Mouse (Mus musculus): Measurements from ENCODE around the gene Cdc40.
"Not testable (repeated sequence)": the region's sequence is repeated elsewhere in the genome, so short reads cannot be mapped to it uniquely, and the experiment has no call there.

The Cdc40 gene

DNA sequence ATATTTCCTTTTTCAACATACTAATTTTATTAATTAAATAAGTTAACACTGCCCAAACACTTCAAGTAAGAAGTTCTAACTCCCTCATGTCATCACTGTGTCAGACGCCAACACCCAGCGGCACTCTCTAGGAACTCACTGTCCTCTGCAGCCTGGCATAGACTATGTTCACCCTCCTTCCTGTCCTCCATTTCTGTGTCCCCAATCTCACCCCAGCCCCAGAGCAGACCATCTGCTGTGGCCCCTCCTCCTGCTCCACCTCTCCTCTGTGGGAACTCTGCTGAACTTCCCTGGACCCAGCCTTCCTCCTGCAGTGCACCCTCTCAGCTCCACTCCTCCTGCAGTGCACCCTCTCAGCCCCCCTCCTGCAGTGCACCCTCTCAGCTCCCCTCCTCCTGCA is 15.0 kb downstream of the Cdc40 start:
- DNase-seq (ENCODE audit: low spot score): no peak

DNA sequence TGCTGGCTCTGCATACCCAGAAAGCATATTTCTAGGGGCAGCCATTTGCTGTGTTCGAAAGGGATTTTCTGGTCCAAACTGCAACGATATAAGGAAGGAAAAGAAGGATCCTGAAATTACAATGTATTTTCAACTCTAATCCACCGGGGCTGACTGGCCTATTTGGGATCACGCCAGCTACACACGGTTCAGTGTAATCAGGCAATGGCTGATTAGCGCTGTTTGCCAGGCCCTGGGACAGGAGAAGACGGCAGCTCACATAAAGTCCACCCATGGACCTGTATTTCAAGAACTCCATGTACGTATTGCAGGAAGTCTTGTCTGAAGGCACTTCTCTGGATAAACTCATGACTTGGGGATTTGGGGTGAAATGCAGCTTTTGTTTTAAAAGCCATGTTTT is 25.5 kb downstream of the Cdc40 start:
- DNase-seq (ENCODE audit: low spot score): no peak

DNA sequence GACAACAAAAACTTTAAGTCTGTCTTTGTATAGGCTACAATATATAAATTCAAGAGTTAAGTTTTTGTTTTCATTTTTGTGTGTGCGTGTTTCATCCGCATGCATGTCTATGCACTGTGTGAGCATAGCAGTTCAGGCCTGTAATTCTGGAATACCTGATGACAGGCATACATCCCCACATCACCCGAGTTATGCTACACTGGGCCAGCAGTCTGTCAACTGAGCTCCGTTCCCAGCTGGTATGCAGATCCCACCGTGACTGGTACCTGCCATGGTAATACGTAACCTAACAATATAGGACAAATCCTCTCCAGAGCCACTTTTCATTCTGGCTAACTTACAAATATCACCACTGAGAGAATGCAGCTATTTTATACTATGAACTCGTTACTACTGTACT is 26.4 kb downstream of the Cdc40 start:
- DNase-seq (ENCODE audit: low spot score): no peak

DNA sequence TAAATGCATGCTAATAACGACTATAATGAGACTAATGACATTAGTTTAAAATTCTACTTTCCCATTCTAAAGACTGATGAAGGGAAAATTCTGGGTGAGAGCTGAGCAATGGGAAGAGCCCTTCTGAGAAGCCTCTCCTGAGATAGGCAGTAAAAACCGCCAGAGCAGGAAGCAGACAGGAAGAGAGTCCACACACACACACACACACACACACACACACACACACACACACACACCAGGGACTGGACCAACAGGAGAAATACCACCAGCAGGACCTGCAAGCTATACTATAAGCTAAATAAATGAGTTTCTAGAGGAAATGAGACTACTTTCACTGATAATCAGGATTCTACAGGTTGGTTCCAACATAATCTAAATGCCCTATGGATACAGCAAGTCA is 27.5 kb downstream of the Cdc40 start:
- no peak for DNase-seq (ENCODE audit: low spot score)

DNA sequence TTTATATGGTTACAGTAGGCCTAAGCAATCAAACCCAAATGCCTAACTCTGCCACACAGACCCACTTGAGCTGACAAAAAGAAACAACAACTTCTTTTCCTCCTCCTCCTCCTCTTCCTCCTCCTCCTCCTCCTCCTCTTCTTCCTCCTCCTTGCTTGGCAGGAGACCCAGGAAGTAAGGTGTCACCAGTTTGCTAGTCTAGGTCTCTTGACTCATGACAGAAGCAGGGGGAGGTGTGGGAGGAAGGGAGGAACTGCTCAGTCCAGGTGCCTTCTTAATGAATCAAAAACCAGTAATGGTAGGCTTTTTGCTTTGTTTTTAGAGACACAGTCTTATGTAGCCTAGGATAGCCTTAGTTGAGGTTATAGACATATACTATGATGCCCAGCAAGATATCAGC is 32.0 kb downstream of the Cdc40 start:
- no peak for DNase-seq (ENCODE audit: low spot score)

DNA sequence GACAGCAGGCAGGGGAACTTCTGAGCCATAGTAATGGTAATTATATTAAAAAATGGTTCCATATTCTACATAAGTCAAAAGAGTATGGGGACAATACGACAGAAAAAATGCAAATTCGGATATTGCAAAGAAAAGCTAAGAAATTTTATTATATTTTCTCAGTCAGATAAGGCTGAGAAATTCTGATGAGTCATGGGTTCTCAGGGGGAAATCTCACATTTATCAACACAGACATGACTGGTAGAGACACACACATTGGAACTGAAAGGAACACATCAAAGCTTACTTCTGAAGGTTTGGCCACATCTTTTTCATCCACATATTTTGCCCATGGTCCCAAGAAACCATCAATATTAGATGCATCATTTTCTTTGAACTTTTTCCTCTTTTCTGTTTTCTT is 32.5 kb downstream of the Cdc40 start:
- no peak for DNase-seq (ENCODE audit: low spot score)

DNA sequence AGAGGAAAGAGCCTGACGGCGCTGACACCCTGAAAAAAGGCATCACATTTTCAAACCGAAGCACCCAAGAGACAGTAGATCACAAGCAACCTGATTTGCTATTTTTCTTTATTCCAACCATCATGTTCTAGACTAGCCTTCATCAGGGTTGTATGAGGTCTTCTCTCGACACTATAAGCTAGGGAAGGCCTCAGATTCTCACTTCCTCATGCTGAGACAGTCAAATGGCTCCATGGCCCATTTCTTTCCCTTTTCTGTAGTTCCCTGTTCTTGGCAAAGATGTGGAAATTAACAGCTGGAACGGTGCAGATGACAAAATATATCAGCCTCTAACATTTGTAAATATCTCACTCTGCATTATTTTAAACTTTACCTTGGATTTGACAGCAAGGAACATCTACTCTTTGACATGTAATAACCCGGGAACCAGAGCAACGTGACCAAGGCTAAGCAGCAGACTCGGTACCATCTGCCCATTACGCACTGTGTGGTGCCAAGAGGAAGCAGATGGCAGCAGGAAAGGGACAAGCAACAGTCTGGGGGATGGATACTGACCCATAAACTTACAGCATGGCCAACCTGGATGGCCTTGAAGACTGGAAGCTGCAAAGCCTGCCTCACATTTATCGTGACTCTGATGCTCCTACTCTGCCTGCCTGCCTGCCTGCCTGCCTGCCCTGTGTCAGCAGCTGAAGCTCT is 35.8 kb downstream of the Cdc40 start:
- no peak for DNase-seq (ENCODE audit: low spot score)

DNA sequence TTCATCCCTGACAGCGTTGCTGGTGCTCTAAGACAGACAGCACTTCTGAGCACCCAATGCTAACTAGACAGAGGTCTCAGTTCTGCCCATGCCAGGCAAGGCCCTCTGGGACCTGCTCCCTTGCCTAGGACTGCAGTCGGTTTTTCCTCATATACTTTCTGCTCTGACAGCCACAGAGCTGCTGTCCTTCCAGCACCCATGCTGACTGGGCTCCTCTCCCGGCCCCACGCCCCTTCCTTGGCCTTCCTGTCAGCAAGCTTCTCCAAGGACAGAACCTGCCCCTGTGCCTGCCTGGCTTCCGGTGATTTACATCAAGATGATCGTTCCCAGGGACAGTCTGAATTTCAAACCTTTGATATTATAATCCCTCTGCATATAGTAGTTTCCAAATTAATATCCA is 37.5 kb downstream of the Cdc40 start:
- DNase-seq (ENCODE audit: low spot score): no peak

DNA sequence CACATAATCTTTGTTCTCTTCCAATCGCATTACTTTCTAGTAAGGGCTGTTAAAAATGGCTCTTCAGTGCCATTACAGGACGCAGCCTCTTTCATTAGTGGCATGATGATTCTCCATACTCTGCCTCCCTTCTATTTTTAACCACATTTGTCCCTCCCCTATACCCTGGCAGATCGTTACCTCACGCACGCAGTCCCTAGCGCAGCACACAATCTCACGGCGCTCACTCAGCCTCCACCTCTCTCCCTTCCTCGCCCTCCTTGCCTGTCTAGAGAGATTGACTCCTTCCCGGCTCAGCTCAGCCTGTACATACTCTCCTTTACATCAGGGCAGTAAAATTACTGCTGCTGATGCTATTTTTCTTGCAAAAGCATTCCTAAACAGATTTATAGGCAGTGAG is 38.6 kb downstream of the Cdc40 start:
- no peak for DNase-seq (ENCODE audit: low spot score)

DNA sequence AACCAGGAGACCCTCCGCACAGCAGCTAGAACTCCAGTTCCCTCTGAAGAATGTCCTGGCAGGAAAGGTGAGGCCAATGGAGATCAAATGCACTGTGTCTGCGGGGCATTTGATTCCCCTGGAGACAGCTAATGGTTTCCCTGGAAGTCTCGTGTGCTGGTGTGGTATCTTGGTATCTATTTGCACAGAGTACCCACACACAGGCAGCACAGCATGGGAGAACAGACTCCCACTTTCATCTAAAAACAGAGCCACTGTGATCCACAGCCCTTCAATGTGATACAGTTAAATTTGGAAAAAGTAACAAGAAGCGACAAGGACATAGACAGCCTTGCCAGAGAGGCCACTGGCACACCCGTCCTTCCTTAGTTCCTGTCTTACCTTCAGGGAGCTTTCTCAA is 39.3 kb downstream of the Cdc40 start:
- DNase-seq (ENCODE audit: low spot score): no peak

DNA sequence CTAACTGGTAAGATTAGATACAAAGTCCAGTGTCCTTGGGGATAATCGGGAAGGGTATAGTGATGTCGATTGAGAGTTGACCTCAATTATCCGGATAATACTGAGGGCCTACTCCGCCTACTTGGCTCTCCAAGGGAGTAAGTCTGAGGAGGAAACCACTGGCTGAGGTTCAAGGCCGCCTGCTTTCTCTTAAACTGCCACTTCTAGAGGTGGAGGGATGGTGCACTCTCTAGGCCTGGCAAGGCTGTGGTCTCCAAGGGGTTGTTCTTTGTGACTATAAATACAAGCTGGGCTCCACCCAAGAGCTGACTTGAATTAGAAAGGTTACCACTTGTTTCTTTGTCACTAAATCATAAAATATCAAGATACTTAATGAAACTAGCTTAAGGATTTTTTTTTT is 43.0 kb downstream of the Cdc40 start:
- peak; percentile 18 for DNase-seq (ENCODE audit: low spot score)

DNA sequence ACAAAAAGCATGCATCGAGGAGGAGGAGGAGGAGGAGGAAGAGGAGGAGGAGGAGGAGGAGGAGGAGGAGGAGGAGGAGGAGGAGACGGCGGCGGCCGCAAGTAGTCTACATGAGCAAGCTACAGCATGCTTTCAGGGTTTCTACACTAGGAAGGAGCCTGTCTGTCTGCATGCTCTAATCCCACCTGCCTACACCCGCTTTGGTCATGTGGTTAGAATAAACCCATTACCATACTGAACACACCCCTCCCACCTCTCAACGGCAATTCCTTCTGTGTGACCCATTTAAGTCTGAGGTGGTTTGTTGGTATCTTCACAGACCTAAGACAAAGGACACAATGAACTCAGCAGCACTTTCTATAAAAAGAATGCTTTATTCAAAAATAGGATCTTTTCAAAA is 51.8 kb downstream of the Cdc40 start:
- no peak for DNase-seq (ENCODE audit: low spot score)

DNA sequence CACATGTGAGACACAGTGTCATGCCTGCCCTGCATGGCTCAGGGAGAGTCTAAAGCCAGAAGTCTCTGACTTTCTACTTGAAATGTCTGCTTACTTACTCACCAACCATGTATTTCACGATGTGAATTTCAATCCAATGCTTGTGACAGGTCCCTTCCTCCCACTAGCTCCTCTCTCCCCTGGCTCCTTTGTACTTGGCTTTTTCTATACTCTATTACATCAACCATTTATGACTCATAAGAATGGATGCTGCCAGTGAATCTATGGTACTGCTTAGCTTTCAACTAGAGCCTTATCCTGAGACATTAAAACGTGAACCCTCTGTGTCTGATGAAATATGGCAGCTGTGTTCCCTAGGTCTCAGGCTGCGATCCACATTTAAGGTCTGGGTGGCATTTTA is 52.8 kb downstream of the Cdc40 start:
- DNase-seq (ENCODE audit: low spot score): no peak

DNA sequence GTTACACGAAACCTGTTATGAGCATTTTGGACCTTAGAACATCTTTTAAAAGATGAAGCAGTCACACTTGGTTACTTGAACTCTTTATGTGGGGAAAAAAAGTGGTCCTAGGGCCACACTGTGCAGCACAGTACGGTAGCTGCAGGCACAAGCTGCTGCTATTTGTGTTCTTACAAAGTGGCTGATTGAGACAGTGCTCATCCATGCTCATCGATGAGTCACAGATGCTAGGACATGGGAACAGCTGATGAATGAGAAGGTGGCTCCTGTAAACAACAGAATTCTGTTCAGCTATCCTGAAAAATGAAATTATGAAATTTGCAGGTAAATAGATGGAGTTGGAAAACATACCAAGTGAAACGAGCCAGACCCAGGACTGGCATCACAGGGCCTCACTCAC is 55.4 kb downstream of the Cdc40 start:
- no peak for DNase-seq (ENCODE audit: low spot score)

DNA sequence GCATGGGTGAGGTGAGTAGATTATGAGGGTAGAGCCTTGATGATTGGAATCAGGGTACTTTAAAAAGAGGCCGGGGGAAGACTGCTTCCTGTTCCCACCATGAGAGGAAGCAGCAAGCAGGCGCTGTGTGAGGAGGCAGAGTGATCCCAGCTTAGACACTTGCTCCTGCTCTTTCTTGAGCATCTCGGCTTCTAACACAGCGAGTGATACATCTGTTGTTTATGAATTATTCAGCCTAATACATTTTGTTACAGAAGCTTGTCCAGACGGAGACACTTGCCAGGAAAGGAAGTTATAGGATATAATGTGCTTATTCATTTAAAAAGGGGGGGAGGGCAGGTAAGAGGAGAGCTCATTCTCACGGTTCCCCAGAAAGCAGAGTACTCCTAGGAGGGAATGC is 57.2 kb downstream of the Cdc40 start:
- DNase-seq (ENCODE audit: low spot score): no peak

DNA sequence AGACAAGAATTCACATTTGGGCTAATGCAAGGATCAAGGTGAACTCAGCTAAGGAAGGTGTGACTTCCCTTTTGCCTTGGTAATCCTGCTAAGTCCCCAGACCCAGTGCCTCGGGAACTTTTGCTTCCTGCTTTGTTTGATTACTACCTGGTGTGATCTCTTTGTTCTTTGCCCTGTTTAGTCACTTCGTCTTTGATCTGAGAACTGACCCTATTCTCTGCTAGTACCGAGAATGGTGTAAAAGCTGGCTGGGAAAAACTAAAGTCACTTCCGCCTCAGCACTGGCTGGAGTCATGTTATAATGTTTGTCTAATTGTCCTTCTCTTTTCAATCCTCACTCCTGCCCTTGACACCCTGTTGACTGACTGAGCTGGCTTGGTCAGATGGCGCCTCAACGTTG is 66.6 kb downstream of the Cdc40 start:
- no peak for DNase-seq (ENCODE audit: low spot score)

DNA sequence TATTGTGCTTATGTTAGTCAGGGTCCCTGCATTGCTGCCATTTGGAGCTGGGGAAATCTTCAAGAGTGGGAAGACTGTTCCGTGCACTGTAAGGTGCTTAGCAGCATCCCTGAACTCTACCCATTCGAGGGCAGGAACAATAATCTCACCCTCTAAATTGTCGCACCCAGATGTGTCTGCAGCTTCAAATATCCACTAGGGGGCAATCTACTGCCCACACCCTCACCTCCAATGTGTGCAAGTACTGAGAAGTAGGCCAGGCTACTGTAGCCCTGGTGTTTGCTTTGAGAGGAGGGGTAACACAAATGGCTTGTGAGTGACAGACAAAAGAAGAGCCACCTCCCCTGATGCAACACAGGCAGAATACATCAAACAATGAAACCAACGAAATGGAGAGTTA is 69.5 kb downstream of the Cdc40 start:
- DNase-seq (ENCODE audit: low spot score): no peak

DNA sequence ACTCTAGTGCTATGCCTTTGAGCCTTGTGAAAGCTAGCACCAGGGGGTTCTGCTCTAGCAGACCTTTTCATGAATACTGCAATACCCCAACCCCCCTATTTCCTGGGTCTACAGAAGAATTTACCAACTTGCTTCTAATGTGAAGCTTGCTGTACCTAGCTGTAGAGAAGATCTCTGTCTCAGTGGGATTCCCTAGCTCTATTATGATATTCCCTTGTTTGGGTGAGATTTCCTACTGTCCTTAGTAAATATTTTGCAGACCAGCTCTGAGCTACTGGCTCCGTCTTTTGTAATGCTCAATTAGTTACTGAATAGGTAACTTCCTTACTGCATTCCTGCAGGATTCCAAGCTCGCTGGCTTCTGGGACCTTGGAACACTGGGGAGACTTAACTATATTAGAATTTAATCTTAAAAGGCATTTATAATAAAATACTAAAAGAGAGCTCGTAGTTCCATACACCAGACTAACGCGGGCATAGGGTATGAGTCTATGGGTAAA is 73.7 kb downstream of the Cdc40 start:
- not testable (repeated sequence) for DNase-seq (ENCODE audit: low spot score)

DNA sequence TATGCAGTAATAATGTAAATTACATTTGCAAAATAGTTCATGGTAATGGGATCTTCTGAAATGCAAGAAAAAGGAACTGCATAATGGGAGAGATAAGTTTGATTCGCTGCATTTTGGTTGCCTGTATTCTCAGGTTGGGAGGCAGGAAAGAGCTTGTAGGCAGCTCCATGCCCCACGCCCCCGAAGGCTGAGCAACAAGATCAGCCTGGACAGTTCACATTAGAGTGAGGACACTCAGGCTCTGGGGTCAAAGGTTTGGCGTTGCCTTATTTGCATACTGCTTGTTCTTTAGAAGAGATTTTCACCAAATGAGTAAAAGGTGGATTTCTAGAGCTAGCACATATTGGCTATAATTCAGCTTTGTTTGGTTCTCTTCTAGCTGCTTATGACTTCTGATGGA is 76.9 kb downstream of the Cdc40 start:
- DNase-seq (ENCODE audit: low spot score): no peak

DNA sequence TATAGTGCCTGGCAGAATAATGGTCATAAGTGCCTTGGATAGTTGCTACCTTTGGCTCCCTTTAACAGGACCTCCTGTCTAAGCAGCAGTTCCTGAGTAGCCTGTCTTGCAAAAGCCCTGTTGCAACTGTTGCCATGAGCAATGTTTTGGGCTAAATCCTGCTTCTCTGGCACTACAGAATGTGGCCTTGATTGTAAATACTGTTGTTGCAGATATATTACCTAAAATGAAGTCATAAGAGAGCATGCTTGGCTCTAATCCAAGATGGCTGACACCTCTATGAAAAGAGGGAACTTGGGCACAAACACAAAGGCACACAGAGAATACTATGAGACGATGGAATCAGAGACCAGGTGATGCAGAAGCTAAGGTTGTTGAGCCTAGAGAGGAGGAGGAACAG is 77.9 kb downstream of the Cdc40 start:
- no peak for DNase-seq (ENCODE audit: low spot score)

DNA sequence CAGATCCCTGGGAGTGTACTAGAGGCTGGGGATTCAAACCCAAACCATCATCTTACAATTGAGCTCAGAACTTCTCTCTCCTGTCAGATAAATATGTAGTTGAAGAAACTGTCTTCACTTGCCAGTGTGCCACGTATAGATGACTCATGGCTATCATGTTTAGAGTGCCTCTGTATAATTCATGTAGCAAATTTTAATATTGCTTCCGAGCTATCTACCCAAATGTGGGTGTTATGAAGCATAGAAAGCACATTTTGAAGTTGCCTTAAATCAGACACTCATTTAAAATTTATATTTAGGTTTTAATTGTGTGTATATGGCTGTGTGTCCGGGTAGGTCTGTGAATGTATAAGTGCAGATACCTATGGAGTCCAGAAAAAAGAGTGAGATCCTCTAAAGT is 91.0 kb downstream of the Cdc40 start:
- no peak for DNase-seq (ENCODE audit: low spot score)

DNA sequence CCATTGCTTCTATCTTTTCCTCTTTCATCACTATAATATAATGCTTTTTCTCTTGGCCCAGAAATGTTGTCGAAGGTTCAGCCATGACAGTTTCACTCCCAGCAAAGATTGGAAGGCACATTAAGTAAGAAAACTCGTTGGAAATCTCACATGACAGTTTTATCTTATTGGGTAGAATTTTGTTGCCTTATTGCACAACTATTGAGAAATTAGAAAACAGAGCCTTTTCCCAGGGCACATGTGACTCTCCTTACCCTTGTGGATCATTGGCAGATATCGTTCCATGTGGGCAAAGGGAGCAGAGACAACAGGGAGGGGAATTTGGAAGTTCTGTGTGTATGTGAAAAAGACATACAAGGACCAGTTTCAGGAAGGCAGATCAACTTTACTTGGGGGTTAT is 92.7 kb downstream of the Cdc40 start:
- DNase-seq (ENCODE audit: low spot score): no peak
